Mouse (Mus musculus): ENCODE results near the gene Kcnip3. TPM values are rescaled to one million over a fixed set of nuclear protein-coding genes. Genes with fewer than 3 reads are reported as not detected.

Gene Kcnip3
- polyA plus RNA-seq, 1 experiment from 2014 or later: 6.3 TPM

DNA sequence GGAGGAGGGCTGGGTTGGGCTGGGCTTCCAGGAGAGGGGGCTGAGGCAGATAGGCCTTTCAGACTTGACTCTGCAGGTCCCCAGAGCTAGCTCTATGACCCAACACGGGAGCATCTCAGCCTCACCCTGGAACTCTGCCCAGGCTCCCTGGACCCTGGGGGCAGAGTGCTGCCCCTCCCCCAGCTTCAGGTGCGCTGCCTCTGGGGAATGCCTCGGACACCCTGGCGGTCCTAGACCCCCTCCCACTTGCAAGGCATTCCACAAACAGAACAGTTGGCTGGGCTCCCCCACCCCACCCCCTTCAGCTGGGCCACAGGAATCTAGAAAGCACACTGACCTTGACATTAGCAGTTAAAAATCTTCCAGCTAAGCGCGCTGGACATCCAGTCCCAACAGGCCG is 72.2 kb downstream of the Kcnip3 start:
- no peak for ATAC-seq (ENCODE audit: insufficient number of reproducible peaks, insufficient read depth, low FRiP score, low read depth)
- Histone ChIP-seq H3K4me3 (ENCODE audit: low read depth, low read length) (no peak overlapping the region), H3K36me3 (ENCODE audit: control insufficient read depth, insufficient read depth, low read length) (no peaks in the 10 kb centered on the region), H3K27me3 (ENCODE audit: control insufficient read depth, insufficient read depth, low read length) (0 out of 2 replicates have a peak, but pooled peaks cover 3% of the 10 kb centered on the region), H3K4me2 (replicated peaks; ENCODE audit: low read depth, low read length) (no peak overlapping the region), H3K9me3 (ENCODE audit: control insufficient read depth, low read depth, low read length) (no peaks in the 10 kb centered on the region), H3K27ac (ENCODE audit: low read length) (no peak overlapping the region), H3K4me1 (ENCODE audit: control insufficient read depth, insufficient read depth, low read length) (peaks cover 8% of the 10 kb centered on the region; the same call in 1 of the 2 replicates), H3K9ac (replicated peaks; ENCODE audit: low read depth, low read length) (no peak overlapping the region)
- WGBS: 28% methylated on average over 7 of the region's 7 CpGs

DNA sequence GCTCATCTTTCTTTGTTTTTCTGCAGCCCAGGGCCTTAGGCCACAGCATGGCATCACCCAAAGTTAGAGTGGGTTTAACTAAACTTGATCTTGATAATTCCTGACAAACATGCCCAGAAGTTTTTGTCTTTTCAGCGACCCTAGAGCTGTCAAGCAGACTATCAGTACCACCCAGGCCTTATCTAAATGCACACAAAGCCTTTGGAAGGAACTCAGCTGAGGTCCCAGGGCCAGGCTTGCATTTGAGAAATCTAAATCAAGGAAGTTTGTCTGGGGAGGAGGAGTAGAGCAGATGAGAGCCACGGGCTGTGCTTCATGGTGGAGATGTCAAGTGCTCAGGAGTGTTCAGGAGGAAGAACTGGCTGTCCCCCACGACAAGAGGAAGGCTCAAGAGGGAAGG is 75.0 kb downstream of the Kcnip3 start:
- ATAC-seq (ENCODE audit: insufficient number of reproducible peaks, insufficient read depth, low FRiP score, low read depth): no peak
- H3K9ac ChIP-seq (replicated peaks; ENCODE audit: low read depth, low read length): no peak overlapping the region
- no peak overlapping the region for H3K4me3 ChIP-seq (ENCODE audit: low read depth, low read length)
- H3K4me1 ChIP-seq (ENCODE audit: control insufficient read depth, insufficient read depth, low read length): peaks cover 13% of the 10 kb centered on the region; the same call in 1 of the 2 replicates
- H3K36me3 ChIP-seq (ENCODE audit: control insufficient read depth, insufficient read depth, low read length): no peaks in the 10 kb centered on the region
- WGBS: 40% methylated on average over 3 of the region's 3 CpGs
- no peak overlapping the region for H3K27ac ChIP-seq (ENCODE audit: low read length)
- no peaks in the 10 kb centered on the region for H3K9me3 ChIP-seq (ENCODE audit: control insufficient read depth, low read depth, low read length)
- no peaks in the 10 kb centered on the region for H3K27me3 ChIP-seq (ENCODE audit: control insufficient read depth, insufficient read depth, low read length)
- no peak overlapping the region for H3K4me2 ChIP-seq (replicated peaks; ENCODE audit: low read depth, low read length)

DNA sequence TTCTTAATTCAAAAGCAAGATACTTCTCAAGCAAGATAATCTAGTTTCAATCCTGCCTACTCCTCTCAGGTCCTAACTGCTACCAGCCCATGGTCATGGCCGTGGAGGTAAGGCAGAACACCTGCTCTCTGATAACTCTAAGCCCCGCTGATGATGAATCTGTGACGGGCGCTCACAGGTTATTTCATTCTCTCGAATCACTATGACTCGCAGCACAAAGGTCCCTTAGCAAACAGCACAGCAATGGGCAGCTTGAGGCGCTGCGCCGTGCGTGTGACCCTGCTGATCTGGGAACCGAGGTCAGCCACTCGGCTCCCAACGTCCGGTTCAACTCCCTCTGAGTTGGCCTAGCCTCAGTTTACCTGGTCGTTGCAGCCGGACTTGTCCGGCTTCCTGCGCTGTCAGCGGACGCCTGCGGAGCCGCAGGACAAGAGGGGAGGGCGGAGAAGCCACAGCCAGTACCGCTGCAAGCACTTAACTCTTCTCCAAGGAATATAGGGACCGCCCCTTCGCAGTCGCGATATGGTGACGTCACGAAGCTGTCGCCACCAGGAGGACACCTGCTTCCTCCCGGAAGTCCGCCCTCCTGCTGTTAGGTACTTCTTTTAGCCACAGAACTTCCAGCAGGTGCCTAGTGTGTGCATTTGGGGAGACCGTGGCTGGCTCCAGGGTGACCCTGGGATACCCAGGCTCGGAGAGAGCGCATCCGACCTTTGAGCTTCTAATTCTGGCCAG is 77.7 kb downstream of the Kcnip3 start, which contains the start of gene Fahd2a:
Gene Fahd2a, minus strand, starts transcription at position 511 of the 735 bp plus-strand sequence.
- ATAC-seq (ENCODE audit: insufficient number of reproducible peaks, insufficient read depth, low FRiP score, low read depth): peak; percentile 92
- 0 out of 2 replicates have a peak within 1 kb of the TSS, but pooled peaks have one; percentile 33 for H3K27ac ChIP-seq (ENCODE audit: low read length)
- no peaks in the 10 kb centered on the region for H3K9me3 ChIP-seq (ENCODE audit: control insufficient read depth, low read depth, low read length)
- peak within 1 kb of the TSS; percentile 76 for H3K4me3 ChIP-seq (ENCODE audit: low read depth, low read length)
- peak within 1 kb of the TSS; percentile 58 for H3K9ac ChIP-seq (replicated peaks; ENCODE audit: low read depth, low read length)
- H3K4me1 ChIP-seq (ENCODE audit: control insufficient read depth, insufficient read depth, low read length): 0 out of 2 replicates have a peak, but pooled peaks cover 5% of the 10 kb centered on the region
- peak within 1 kb of the TSS; percentile 74 for H3K4me2 ChIP-seq (replicated peaks; ENCODE audit: low read depth, low read length)
- H3K36me3 ChIP-seq (ENCODE audit: control insufficient read depth, insufficient read depth, low read length): no peaks in the 10 kb centered on the region
- WGBS: 3% methylated on average over 36 of the region's 37 CpGs
- H3K27me3 ChIP-seq (ENCODE audit: control insufficient read depth, insufficient read depth, low read length): no peaks in the 10 kb centered on the region

DNA sequence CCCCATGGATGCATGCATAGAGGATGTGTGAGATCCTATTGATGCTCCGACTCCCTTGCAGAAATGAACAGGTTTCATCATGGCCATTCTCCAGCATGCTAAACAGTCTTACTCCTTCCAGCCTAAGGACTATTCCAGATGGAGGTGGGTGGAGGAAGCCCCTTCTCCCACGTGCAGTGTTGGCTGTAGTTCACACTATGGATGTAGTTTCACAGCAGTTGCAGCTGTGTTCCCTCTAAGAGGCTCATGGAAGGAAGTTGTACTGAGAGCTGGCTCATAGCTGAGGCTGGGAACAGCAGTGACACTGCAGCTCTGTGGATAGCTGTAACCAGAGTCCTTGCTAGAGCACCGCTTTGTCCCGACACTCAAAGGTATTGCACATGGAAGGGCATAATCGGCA is 84.2 kb downstream of the Kcnip3 start:
- ATAC-seq (ENCODE audit: insufficient number of reproducible peaks, insufficient read depth, low FRiP score, low read depth): no peak
- no peaks in the 10 kb centered on the region for H3K27me3 ChIP-seq (ENCODE audit: control insufficient read depth, insufficient read depth, low read length)
- peaks cover 24% of the 10 kb centered on the region; the same call in 1 of the 2 replicates for H3K36me3 ChIP-seq (ENCODE audit: control insufficient read depth, insufficient read depth, low read length)
- no peak overlapping the region for H3K9ac ChIP-seq (replicated peaks; ENCODE audit: low read depth, low read length)
- no peak overlapping the region for H3K4me2 ChIP-seq (replicated peaks; ENCODE audit: low read depth, low read length)
- H3K27ac ChIP-seq (ENCODE audit: low read length): no peak overlapping the region
- H3K4me3 ChIP-seq (ENCODE audit: low read depth, low read length): no peak overlapping the region
- WGBS: 89% methylated on average over 5 of the region's 5 CpGs
- no peaks in the 10 kb centered on the region for H3K9me3 ChIP-seq (ENCODE audit: control insufficient read depth, low read depth, low read length)
- no peaks in the 10 kb centered on the region for H3K4me1 ChIP-seq (ENCODE audit: control insufficient read depth, insufficient read depth, low read length)

DNA sequence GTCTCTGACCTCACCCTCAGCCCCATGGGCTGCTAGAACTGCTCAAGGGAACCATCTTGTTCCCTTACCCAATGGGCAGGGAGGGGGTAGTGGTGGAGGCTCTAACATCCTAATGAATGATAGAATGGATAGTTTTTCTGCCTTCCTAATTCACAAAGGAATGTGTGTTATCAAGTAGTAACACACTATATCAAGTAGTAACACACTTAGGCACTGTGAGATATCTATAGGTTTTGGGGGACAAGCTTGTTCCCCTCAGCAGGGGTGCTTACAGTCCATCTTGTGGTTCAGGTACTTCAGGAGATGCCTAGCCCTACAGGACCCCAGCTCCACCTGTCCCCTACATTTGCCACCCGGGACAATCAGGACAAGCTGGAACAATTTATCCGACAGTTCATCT is 86.3 kb downstream of the Kcnip3 start:
- Histone ChIP-seq H3K4me1 (ENCODE audit: control insufficient read depth, insufficient read depth, low read length) (no peaks in the 10 kb centered on the region), H3K9ac (replicated peaks; ENCODE audit: low read depth, low read length) (no peak overlapping the region), H3K27ac (ENCODE audit: low read length) (no peak overlapping the region), H3K9me3 (ENCODE audit: control insufficient read depth, low read depth, low read length) (no peaks in the 10 kb centered on the region), H3K4me2 (replicated peaks; ENCODE audit: low read depth, low read length) (no peak overlapping the region), H3K36me3 (ENCODE audit: control insufficient read depth, insufficient read depth, low read length) (peaks cover 24% of the 10 kb centered on the region; the same call in 1 of the 2 replicates), H3K4me3 (ENCODE audit: low read depth, low read length) (no peak overlapping the region), H3K27me3 (ENCODE audit: control insufficient read depth, insufficient read depth, low read length) (no peaks in the 10 kb centered on the region)
- ATAC-seq (ENCODE audit: insufficient number of reproducible peaks, insufficient read depth, low FRiP score, low read depth): no peak
- WGBS: 89% methylated on average over 2 of the region's 2 CpGs

DNA sequence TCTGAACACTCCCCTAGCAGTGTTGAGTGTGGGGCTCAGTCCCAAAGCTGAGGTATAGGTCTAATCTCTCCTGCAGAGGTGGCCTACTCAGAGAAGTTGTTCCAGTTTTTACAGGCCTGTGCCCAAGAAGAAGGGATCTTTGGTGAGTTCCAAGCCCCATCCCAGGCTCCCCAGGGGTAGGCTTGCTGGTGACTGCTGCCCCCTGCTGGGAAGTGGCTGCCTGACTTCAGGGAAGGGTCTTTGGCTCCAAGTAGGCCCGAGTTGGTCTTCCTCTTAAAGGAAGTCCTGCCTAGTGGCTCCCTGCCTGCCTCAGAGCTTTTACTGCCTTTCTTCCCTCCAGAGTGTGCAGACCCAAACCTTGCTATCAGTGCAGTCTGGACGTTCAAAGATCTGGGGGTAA is 86.8 kb downstream of the Kcnip3 start:
- Histone ChIP-seq H3K4me1 (ENCODE audit: control insufficient read depth, insufficient read depth, low read length) (no peaks in the 10 kb centered on the region), H3K9ac (replicated peaks; ENCODE audit: low read depth, low read length) (no peak overlapping the region), H3K27ac (ENCODE audit: low read length) (no peak overlapping the region), H3K4me2 (replicated peaks; ENCODE audit: low read depth, low read length) (no peak overlapping the region), H3K9me3 (ENCODE audit: control insufficient read depth, low read depth, low read length) (no peaks in the 10 kb centered on the region), H3K36me3 (ENCODE audit: control insufficient read depth, insufficient read depth, low read length) (peaks cover 24% of the 10 kb centered on the region; the same call in 1 of the 2 replicates), H3K27me3 (ENCODE audit: control insufficient read depth, insufficient read depth, low read length) (no peaks in the 10 kb centered on the region), H3K4me3 (ENCODE audit: low read depth, low read length) (no peak overlapping the region)
- WGBS: 41% methylated on average over 2 of the region's 2 CpGs
- ATAC-seq (ENCODE audit: insufficient number of reproducible peaks, insufficient read depth, low FRiP score, low read depth): no peak

DNA sequence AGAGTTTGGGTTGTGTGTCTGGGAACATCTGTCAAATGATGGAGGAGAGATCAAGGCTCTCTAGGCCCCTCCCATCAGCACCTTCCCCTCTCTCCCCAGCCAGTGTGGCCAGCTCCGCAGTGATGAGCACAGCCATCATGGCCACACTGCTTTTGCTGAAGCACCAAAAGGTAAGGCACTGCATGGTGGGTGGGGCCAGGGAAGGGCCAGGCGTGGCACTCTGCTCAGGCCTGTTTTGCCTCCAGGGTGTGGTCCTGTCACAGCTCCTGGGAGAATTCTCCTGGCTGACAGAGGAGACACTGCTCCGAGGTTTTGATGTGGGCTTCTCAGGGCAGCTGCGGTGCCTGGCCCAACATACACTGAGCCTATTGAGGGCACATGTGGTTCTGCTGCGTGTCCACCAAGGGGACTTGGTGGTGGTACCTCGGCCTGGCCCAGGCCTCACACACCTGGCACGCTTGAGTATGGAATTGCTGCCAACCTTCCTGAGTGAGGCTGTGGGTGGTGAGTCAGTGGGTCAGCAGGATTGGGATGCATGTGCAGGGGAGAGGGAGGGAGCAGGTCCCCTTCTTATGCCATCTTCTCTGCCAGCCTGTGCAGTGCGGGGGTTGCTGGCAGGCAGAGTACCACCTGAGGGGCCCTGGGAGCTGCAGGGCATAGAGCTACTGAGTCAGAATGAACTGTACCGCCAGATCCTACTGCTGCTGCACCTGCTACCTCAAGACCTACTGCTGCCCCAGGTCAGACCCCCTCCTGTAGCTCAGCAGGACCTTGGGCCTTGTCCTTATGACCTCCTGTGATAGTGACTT is 88.2 kb downstream of the Kcnip3 start:
- Histone ChIP-seq H3K27me3 (ENCODE audit: control insufficient read depth, insufficient read depth, low read length) (no peaks in the 10 kb centered on the region), H3K4me3 (ENCODE audit: low read depth, low read length) (no peak overlapping the region), H3K9me3 (ENCODE audit: control insufficient read depth, low read depth, low read length) (no peaks in the 10 kb centered on the region), H3K36me3 (ENCODE audit: control insufficient read depth, insufficient read depth, low read length) (peaks cover 24% of the 10 kb centered on the region; the same call in 1 of the 2 replicates), H3K27ac (ENCODE audit: low read length) (no peak overlapping the region), H3K9ac (replicated peaks; ENCODE audit: low read depth, low read length) (no peak overlapping the region), H3K4me1 (ENCODE audit: control insufficient read depth, insufficient read depth, low read length) (no peaks in the 10 kb centered on the region), H3K4me2 (replicated peaks; ENCODE audit: low read depth, low read length) (no peak overlapping the region)
- WGBS: 69% methylated on average over 9 of the region's 9 CpGs
- no peak for ATAC-seq (ENCODE audit: insufficient number of reproducible peaks, insufficient read depth, low FRiP score, low read depth)

DNA sequence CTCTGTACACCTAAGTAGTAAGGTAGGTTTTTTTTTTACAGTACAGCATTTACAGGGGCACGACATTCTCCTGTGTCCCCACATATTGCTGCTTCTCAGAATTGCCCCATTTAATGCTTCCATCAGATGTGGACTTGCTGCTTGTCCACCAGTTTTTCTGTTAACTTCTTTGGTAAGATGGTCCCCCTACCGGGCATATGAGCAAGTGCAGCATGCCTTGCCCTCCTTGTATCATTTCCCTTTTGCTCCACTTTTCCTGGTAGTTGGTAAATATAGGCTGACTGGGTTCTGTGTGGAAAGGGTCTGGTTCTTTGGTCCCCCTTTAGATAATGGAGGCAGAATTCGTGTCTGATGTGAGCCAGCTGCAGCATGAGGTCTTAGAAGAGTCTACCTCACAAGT is 91.7 kb downstream of the Kcnip3 start:
- WGBS: 14% methylated on average over 3 of the region's 3 CpGs
- Histone ChIP-seq H3K27me3 (ENCODE audit: control insufficient read depth, insufficient read depth, low read length) (no peaks in the 10 kb centered on the region), H3K4me3 (ENCODE audit: low read depth, low read length) (no peak overlapping the region)

More for the DNA sequence above, 91.7 kb downstream of the Kcnip3 start:
- no peaks in the 10 kb centered on the region for H3K4me1 ChIP-seq (ENCODE audit: control insufficient read depth, insufficient read depth, low read length)
- no peak overlapping the region for H3K9ac ChIP-seq (replicated peaks; ENCODE audit: low read depth, low read length)
- H3K27ac ChIP-seq (ENCODE audit: low read length): no peak overlapping the region
- ATAC-seq (ENCODE audit: insufficient number of reproducible peaks, insufficient read depth, low FRiP score, low read depth): no peak
- peaks cover 7% of the 10 kb centered on the region; the same call in 1 of the 2 replicates for H3K36me3 ChIP-seq (ENCODE audit: control insufficient read depth, insufficient read depth, low read length)
- H3K9me3 ChIP-seq (ENCODE audit: control insufficient read depth, low read depth, low read length): no peaks in the 10 kb centered on the region
- no peak overlapping the region for H3K4me2 ChIP-seq (replicated peaks; ENCODE audit: low read depth, low read length)
